Mouse (Mus musculus) gastrocnemius, adult 18-20 months (tissue): ENCODE measurements at regions not wholly inside any gene's neighbourhood (a gene's known extent, or its start where the extent isn't known, plus 50 kb on each side); places are given as distances from the start of the nearest gene placed in this dataset.

Experiments used
- DNase-seq: peaks from one replicate; pipeline ENCODE4 v3.0.0; 2021; ENCODE audit warnings: low spot score

DNA sequence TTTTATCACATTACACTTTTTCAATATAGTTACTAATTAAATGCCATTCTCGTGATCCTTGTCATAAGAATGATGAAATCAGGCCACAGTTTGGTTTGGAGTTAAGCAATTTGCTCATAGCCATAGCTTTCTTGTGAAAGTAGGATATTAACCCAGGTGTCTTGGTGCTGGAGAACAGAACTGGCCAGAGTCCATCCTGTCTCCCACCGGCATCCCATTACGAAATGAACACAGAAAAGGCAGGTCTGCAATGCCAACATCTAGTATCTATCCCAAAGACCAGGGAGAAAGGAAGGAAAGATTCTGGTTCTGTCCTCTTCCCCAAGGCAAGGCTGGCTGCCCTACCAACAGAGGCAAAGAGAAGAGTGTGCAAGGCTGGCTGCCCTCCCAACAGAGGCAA lies 61.6 kb upstream of the Avpr1a start:
- no peak for DNase-seq

DNA sequence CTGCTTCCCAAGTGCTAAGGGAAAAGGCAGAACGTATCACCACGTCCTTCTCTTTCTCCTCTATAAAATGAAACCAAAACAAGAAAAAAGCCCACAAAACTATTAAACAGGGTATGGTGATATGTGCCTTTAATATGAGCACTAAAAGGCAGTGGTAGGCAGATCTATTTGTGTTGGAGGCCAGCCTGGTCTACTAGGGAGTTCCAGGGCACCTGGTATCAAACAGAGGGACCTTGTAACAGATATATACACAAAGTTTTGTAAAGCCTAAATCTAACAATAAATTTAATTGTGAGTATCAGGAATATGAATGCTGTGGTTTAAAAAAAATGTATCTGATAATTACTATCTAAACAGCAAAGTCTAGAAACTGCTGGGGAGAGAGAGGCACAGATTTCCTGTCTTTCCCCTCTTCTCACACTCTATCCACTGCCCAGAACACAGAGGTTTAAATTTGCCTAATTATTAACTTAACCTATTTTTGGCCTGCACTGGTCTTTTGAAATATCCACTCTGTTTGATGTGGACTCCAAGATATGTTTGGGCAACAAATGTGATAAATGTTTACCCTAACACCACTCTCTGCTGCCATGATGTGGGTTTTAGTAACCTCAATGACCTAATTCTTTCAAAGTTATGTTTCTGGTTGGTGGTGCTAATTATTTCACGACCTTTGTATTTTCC lies 68.5 kb upstream of the Avpr1a start:
- no peak for DNase-seq

DNA sequence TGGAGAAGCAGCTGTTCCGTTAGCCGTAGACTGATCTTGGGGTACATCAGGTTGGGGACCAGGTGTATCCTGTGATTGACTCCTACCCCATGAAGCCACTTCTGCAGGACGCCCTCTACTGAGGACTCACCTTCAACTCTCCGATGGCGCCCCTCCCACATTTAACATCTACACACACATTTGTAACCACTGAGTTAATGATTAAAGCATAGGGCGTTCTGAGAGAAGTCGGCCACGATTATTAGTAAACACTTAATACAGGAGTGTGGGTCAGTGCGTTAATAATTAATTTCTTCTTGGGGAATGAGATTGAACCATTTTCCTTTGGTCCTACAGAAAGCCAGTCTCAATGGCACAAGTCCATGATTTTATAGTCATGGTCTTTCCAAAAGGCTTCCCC lies 105.0 kb upstream of the Avpr1a start:
- no peak for DNase-seq

DNA sequence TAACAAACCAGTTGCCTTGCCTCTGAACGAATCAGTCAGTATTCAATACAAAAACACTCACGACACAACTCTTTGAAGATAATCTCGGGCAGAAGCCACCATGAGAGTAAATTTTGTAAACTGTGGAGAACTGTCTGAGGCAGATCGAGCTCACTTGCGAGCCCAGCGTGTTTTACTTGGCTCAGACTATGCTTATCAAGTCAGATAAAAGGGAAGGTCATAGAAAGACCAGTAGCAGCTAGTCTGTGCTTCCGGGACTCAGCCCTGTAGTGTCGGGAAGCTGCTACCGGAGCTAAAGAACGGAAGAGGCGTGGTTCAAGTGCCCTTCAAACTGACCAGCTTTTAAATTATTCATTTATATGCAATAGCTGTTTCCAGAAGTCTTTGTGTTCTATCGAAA lies 105.9 kb upstream of the Avpr1a start:
- DNase-seq = no peak

DNA sequence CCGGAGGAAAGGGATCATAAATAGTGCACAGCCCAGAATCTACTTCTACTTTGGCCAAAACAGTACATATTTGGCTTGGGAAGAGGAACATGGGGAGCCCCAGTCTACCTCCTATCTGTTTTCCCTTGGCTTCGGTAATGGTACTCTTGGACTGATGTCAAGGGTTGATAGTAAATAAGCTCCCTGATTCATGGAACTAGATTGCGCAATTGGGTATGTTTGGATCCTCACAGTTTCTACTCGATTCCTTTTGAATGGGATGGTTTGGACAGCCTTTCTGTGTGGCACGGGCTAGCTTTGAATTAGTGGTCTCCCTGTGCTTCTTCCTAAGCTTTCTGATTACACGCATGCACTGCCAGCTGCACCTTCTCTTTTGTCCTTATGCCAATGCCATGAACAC lies 121.4 kb upstream of the Avpr1a start:
- DNase-seq = peak; percentile 20

DNA sequence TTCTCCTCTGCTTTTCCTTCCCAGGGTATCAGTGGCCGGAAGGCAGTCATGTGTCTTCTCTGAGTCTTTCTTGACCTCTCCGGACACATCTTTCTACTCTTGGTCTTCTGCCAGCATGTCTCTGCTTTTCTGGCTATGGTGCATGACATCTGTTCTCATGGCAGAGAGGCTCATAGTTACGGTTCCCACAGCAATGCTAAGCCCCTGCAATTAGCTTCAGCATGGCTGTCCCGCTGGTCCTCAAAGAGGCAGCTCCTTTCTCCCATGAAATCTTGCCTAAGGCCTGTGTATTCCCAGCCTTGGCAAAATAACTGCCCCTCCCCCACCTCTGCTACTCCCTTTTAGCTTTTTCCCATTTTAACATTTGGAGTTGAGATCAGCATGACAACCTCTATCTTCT lies 129.4 kb upstream of the Avpr1a start:
- DNase-seq = peak; percentile 27

DNA sequence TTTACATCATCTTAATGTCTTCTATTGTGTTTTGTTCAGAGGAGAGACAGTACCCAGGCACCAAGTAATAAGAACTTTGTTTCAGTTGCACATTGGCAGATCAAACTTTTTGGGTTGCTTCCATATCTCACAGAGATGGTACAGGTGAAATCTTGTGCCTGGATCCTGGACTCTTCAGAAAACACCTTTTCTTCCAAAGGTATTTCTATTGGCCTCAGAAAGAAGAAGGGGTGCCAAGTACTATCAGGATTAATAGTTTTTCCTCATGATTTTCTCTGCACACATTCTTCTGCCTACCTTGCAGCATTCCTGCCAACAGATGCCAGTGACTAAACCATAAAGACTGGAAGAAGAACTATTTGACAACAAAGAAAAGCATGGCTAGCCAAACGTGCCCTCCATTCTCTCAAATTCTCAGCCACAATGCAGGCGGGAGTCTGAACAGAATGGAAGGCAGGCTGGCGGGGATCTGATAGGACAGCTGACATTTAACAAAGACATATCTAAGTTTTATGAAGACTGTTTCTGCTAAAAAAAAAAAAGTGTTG lies 137.6 kb upstream of the Avpr1a start:
- DNase-seq = no peak

DNA sequence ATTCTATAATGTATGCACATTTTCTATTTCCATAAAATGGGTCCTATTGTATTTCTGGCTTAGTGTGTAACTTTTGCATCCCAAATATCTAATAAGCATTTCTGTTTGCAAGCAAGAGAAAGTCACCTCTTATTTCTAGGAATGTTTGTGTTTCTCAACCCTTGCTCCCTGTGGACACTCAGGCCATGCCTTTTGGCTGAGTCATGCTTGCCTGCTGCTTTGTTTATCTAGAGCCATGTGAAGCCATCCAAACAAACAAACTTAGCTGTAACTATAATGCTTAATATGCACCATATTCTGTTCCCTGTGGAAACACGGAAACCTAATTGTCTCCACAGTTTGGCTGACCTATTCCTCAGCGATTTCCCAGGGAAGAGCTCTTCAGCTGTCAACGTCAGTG lies 139.6 kb upstream of the Avpr1a start:
- peak; percentile 43 for DNase-seq

DNA sequence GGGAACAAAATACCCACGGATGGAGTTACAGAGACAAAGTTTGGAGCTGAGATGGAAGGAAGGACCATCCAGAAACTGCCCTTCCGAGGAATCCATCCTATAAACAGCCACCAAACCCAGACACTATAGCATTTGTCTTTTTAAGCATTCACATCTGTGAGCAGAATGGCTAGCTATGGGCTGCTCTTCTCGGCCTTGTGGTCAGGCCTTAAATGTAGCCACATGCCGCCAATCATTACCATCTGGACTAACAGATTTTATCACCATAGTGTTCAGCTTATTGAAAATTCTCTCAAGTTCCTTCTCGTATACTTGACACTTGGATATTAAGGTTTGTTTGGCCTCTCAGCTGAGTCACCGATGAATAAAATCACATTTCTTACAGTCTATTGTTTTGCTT lies 146.0 kb upstream of the Avpr1a start:
- no peak for DNase-seq

DNA sequence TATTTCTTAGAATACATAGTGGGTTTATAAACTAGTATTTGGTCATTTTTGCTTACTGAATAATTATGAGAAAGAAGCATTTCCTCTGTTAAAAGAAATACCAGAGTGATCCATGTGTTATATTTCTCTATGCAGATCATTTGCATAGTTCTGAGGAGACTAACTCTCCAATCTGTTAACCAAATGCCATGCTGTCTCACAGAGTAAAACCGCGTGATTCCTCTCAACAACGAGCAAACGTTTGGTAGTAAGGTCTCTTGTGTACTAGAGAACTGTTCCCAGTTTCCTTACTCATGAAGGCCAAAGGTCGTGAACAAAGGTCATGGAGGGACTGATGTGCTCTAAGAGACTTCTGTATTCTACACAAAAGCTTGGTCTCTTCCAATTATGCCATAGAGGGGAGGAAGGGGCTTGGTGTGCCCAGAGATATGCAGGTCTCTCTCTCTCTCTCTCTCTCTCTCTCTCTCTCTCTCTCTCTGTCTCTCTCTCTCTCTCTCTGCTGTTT lies 152.3 kb upstream of the Avpr1a start:
- DNase-seq = no peak

DNA sequence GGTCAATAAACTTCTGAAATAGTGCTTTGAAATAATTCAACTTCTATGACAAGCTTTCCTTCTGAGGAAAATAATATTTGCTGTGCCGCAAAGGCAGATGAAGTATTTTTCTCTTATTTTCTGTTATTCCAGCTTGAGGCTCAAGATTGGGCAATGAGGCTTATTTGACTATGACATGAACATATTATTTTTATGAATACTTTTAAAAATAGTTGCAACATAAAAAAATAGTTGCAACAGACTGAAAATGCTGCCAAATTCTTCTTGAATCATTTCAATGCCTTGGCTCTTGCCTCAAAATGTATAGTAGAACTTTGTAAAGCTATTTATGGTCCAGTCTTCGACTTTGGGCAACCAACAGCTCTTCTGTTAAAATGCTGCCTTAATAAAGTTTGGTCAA lies 156.7 kb upstream of the Avpr1a start:
- DNase-seq = no peak

DNA sequence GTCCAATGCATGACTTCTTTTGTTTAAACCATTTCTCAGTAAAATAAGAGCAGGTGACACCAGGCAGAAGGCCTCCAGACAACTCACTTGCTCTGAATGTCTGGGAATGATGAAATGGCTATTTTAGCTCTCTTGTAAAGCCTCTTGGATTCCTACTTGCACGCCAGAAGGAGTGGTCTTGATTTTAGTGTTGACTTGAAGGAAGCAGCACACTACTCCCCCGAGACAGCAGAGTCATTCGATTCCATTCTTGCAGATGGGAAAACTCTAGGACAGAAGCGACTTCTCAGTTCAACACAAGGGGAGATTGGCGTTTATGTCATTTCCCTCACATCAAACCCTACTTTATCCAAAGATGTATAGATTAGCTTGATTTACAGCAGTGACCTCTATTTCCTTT lies 157.2 kb upstream of the Avpr1a start:
- peak; percentile 34 for DNase-seq

DNA sequence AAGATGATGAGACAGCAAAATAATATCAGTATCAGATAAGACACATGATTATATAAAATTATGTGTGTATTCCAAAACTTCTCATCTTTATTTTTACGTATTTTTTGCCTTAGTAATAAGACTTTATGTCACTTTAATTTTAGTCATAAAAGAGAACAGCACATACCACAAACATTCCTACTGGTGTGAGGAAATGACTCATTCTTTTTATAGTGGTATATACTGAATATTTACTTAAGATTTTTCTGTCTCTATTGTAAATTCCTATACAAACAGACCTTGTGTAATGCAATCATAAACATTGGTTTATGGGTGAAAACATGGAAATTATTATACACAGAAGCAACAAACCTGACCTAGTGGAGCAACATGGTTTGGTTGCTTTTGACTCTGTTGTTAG lies 173.4 kb upstream of the Avpr1a start:
- no peak for DNase-seq

DNA sequence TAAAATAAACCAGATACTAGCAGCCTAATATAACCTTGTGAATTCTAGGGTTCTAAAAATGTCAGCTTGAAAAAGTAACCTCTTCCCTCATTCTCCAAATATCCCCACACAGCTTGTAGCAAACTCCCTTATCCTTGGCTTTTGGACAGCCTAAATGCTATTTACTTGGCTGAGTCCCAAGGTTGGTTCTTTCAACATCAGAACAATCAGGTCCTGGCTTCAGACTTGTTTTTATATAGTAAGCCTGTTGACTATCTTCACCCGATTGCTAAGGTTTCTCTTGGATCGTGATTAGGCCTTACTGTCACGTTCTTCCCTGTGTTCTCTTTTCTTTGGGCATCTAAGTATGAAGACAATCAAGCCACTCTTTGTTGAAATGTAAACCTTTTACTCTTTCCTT lies 174.1 kb upstream of the Avpr1a start:
- DNase-seq = no peak

DNA sequence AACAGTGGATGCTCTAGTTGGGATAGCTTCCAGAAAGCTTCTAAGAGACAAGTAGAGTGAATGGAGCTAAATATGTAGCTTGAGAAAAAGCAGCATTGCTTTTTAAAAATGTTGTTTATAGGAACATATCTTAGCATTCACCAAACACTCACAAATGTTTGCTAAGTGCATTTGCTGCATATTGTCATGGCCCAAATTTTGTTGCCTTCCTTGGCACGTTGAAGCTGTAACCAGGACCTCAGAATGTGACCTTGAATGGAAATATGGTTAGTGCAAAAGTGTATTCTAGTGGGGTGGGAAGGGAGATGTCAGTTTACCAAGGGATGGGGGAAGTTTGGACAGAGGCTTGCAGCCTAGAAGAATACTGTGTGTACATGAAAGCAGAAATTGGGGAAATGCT lies 166.9 kb upstream of the Rxylt1 start:
- no peak for DNase-seq

DNA sequence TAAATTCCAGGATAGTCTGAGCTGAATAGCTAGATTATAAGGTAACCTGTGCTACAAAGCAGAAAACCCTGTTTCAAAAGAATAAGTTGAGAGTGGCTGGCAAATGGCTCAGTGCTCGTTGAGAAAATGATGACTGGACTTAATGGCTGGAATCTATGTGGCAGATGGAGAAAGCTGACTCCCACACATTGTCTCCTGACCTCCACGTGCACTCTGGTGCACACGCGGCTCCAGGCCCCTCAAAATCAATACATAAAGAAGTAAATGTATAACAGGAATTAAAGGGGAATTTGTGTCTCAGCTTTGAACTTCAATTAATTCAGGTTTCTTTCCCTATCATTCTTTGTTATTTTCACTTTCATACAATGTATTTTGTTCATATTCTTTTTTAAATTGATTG lies 162.2 kb upstream of the Rxylt1 start:
- no peak for DNase-seq

DNA sequence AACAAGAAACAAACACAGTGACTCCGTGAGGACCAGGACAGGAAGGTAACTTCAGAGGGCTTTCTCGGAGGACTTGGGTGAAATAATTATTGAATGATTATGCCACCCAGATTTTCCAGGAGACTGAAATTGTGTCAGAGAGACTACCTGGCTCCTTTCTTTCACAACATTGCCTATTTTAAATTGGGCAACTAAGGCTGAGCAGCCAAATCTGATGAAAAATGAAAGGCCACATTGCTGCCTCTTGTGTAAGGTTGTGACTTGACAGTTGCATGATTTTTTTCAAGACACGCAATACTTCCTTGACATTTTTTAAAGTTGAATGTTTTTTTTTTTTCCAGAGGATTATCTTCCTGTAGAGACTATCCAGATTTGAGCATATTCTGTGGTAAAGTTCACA lies 161.5 kb upstream of the Rxylt1 start:
- DNase-seq = no peak

DNA sequence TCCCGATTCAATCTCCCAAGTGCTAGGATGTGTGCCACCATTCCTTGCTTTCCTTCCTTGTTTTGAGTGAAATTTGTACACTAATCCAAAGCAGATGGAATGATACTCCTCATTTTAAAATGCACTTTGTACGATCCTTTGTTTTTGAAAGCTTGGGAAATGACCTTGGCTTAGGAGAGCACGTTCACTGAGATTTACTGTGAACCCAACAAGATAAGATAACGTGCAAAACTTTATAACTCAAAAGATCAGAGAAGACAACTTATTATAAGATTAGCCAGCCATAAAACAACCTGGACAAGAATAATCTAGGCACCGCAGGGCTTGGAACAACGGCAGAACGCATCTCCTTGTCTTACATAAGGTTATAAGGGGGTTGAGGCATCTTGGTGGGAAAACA lies 134.6 kb upstream of the Rxylt1 start:
- no peak for DNase-seq

DNA sequence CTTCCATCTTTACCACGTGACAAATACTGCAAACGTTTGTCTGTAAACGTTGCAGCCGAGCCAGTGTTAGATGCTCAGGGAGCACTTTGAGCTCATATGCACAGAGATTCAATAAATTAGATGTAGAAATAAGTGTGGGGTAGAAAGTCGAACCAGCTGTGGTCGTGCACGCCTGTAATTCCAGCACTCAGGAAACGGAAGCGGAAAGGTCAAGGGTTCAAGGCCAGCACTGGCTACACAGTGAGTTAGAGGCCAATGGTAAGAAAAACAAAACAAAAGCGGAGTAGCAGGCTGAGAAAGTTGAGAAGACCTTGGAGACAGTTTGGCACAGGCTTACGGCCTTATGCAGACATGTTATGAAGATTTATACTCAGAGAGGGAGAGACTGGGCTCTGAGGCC lies 133.6 kb upstream of the Rxylt1 start:
- DNase-seq = no peak

DNA sequence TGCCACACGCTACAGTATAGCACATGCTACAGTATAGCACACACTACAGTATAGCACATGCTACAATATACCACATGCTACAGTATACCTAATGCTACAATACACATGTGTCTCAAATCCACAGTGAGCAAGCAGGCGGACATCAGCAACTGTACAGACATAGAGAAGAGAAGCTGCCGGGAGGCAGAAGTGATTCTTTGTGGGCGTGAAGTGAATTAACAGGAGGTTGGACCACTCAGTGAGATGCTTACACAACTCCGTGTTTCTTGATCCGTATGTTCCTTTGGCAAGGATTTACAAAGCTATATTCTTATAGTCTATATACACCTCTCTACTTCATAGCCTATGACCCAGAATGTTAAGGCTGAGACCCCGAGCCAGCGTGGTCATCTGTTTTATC lies 128.5 kb upstream of the Rxylt1 start:
- DNase-seq = no peak

DNA sequence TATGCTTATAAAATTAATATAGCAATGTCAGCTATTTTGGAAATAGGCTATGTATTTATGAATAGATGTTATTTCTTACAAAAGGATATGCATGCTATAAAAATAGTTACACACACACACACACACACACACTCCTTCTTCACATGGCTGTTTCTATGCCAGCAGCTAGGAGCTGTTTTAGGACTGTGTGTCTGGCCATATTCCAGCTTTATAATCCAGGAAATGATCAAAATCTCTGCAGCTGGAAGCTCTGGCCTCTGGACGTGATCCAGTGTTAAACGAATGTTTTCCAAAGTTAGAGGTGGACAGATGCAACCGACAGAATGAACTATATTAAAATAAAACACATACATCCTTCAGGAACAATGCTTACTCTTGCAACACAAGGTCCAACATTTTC lies 125.9 kb upstream of the Rxylt1 start:
- DNase-seq = no peak

DNA sequence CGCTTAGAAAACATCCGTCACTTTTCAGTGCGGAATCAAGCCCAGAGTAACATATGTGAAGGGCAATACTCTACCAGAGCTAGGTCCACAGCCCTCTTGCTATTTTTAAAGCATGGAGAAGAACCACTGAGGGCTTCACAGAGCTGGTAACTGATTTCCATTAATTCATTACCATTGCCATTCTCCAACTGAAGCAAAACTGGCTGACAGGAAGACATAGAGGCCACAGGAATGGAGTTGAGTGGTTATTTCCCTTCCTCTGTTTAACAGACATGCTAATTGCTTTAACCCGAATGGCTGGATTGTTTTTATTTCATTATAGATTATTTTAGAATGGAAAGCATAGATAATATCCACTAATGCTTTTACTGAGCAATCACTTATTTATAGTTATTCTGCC lies 120.4 kb upstream of the Rxylt1 start:
- DNase-seq = no peak

DNA sequence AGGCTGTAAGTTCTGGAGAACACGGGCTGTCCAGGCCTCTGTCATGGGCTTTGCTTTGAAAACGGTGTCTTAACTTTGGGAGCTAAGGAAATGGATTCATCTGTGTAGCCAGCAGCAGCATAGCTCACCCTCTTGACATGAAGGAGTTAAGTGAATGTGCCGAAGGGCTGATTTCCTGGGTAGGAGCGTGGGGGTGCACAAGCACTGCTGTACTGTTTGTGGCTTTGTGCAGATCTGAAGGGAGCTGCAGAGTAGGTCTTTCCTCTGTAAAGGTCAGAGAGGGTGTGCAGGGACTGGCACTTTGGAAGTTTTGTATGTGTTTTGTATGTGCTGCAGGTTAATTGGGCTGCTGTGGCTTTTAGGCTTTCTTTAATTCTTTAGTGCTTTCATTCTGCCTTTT lies 102.6 kb upstream of the Rxylt1 start:
- no peak for DNase-seq

DNA sequence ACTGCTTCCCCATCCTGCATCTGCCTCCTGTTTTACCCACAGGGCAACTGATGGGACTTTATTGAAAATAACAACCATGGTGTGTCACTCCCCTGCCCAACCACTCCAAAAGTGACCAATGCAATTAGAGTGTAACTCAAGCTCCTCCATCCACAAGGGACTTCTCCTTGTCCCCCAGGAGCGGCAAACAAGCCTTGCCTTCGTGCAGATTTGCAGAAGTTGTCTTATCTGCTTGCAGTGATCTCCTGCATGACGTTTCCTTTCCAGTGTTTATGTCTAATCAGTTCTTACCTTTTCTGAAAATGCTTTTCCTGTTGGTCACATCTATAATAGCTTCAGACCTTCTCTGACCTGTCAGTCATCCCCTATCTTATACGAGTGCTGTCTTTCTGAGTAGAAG lies 100.5 kb upstream of the Rxylt1 start:
- no peak for DNase-seq
